Mouse (Mus musculus) megakaryocyte, embryonic 14.5 days (primary cell): ENCODE data around the gene Adcy9.

ENCODE experiments used
- FLI1 ChIP-seq: IDR thresholded peaks from 2 replicates; pipeline ENCODE4 v1.6.1; 2012; ENCODE audit warnings: low read length, inconsistent platforms, mixed read lengths
- GATA1 ChIP-seq: IDR thresholded peaks from 3 replicates; pipeline ENCODE4 v1.6.1; 2012; ENCODE audit warnings: mixed read lengths, low read length, inconsistent platforms, borderline replicate concordance

DNA sequence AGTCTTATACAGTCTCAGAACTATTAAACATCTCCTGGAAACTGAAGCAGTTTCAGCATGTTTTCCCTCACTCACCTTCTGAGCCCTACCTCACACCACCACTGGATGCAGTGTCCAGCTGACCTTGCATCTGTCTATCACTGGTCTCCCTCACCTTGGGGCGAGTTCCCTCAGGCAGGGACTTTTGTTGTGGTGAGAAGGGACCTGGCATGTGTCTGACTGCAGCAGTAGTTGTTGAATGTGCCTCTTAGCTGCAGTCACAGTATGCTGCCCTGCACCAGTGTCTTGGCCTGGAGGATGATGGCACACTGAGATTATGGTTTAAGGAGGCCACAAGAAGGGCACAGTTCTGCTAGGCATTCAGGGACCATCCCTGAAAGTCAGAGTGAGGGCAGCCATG, 19.2 kb downstream of the Adcy9 start:
- no peak for TF ChIP-seq GATA1
- TF ChIP-seq FLI1, result no peak
